Mouse (Mus musculus) embryonic fibroblast, embryonic 13.5 days (primary cell): ENCODE measurements around the gene Fndc9. TPM values are rescaled to one million over a fixed set of nuclear protein-coding genes. Genes with fewer than 3 reads are reported as not detected.

Source experiments
- H3K27ac ChIP-seq: 2 replicates; pipeline ENCODE4 v1.5.1; 2012; ENCODE audit warnings: low read length, control low read depth, inconsistent platforms; ENCODE audit not compliant: insufficient read depth
- H3K4me1 ChIP-seq: 2 replicates; pipeline ENCODE4 v1.6.1; 2011; ENCODE audit warnings: low read length; ENCODE audit not compliant: control insufficient read depth, insufficient read depth
- H3K4me3 ChIP-seq: 2 replicates; pipeline ENCODE4 v1.5.1; 2011; ENCODE audit warnings: mild to moderate bottlenecking, control low read depth, low read length; ENCODE audit not compliant: insufficient read depth
- CTCF ChIP-seq: IDR thresholded peaks from 2 replicates; pipeline ENCODE4 v1.5.1; 2011; ENCODE audit warnings: mild to moderate bottlenecking, control low read depth, low read length, moderate library complexity, borderline replicate concordance; ENCODE audit not compliant: insufficient read depth
- POLR2A ChIP-seq: IDR thresholded peaks from 2 replicates; pipeline ENCODE4 v1.6.1; 2011; ENCODE audit warnings: low read depth, mild to moderate bottlenecking, control low read depth, low read length, moderate library complexity
- polyA plus RNA-seq: library from polyadenylated mRNA; stranded (reverse); fragments of >200 nt; gene quantifications from 2 replicates; pipeline ENCODE4 v1.2.4, GENCODE M21; 2011; ENCODE audit warnings: low read depth; ENCODE audit not compliant: missing spikeins, insufficient read length

Gene Fndc9
- polyA plus RNA-seq, 1 experiment, result not detected

GRCm38 (mm10) chr11:46286803-46287202 lies 51.5 kb downstream of the Fndc9 start:
- H3K4me3 ChIP-seq, result no peak overlapping the region
- H3K27ac ChIP-seq, result no peak overlapping the region
- no peaks in the 10 kb centered on the region for H3K4me1 ChIP-seq
- TF ChIP-seq CTCF (no peak), POLR2A (no peak)

DNA sequence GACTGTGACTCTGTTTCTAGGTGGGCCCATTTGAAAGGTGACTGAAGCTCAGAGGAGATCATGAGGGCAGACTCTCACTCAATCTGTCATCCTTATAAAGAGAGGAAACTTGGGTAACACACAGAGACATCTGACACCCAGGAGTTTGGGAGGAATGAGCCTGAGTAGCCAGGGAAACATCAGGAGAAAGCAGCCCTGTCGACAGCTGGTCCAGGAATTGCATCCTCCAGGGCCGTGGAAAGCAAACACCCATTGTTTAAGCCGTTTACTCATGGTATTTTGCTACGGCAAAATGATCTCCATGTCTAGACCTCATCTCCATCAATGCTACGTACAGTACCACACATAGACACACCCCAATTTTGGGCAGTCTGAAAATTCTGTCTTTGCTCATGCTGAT lies 52.8 kb downstream of the Fndc9 start:
- Histone ChIP-seq H3K4me1 (no peaks in the 10 kb centered on the region), H3K4me3 (no peak overlapping the region), H3K27ac (no peak overlapping the region)
- no peak for TF ChIP-seq POLR2A
- TF ChIP-seq CTCF, result no peak

DNA sequence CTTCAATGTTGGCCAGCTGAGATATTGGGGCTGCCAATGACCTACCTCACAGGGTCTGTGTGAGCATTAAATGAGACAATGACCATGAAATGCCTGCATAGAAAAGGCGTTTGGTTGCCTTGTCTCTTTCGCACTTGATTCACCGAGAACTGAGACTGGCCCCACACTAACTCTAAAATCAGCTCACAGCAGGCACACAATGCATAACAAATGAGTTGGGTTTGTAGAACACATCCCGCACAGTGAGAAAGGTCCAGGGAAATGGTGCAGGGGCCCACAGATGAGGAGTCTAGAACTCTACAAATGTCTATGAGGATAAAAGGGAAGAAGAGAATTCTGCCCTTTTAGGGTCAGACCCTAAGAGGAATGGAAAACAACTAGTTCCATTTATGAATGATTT lies 53.7 kb downstream of the Fndc9 start:
- H3K4me1 ChIP-seq, result no peaks in the 10 kb centered on the region
- no peak for TF ChIP-seq POLR2A
- no peak for TF ChIP-seq CTCF
- no peak overlapping the region for H3K4me3 ChIP-seq
- no peak overlapping the region for H3K27ac ChIP-seq

Other genes with a start within 250 kb of the Fndc9 start
- 3.0 and 15.8 TPM in 2 replicates for gene Gm12166, start 183.2 kb upstream of the Fndc9 start, polyA plus RNA-seq
- gene Adam19, start 179.5 kb upstream of the Fndc9 start, polyA plus RNA-seq, result 91.6 and 111 TPM in 2 replicates
- gene Nipal4, start 69.0 kb upstream of the Fndc9 start, polyA plus RNA-seq, result 8.6 and 15.5 TPM in 2 replicates
- 0.92 and 1.0 TPM in 2 replicates for gene Cyfip2, start 77.3 kb downstream of the Fndc9 start, polyA plus RNA-seq
- not detected in 2 replicates for gene Itk, start 154.0 kb downstream of the Fndc9 start, polyA plus RNA-seq
- gene Fam71b, start 161.0 kb downstream of the Fndc9 start, polyA plus RNA-seq, result not detected in 2 replicates
- gene Med7, start 201.4 kb downstream of the Fndc9 start, polyA plus RNA-seq, result 49.1 and 50.9 TPM in 2 replicates
- 0.44 and 1.9 TPM in 2 replicates for gene Havcr2, start 219.4 kb downstream of the Fndc9 start, polyA plus RNA-seq